Comparison of ENCODE assay signal across 8 mouse cellular contexts in genomic region chr1:191396446-191396845, GRCm38 (mm10). TPM values are rescaled to one million over a fixed set of nuclear protein-coding genes. Genes with fewer than 3 reads are reported as not detected.
DNase-seq lines count a peak whose midpoint lies in the region; ATAC-seq and TF ChIP-seq lines count a peak whose summit lies in the region.

No protein-coding gene starts in this region.

- H3K9ac ChIP-seq in embryonic facial prominence, embryonic 14.5 days (ENCODE audit: low read depth, low read length), result peak overlapping the region; percentile 91
- H3K9ac ChIP-seq in limb, embryonic 13.5 days, result peak overlapping the region; percentile 88
- H3K9ac ChIP-seq in midbrain, embryonic 13.5 days (replicated peaks), result peak overlapping the region; percentile 71

- WGBS in embryonic facial prominence, embryonic 14.5 days, result 0% methylated on average over 9 of the region's 74 CpGs
- WGBS in limb, embryonic 13.5 days, result 1% methylated on average over 59 of the region's 74 CpGs
- under 1% methylated on average over 53 of the region's 74 CpGs for WGBS in midbrain, embryonic 13.5 days

- TF ChIP-seq CTCF in E14TG2a.4 (conservative IDR thresholded peaks at IDR 0.05; ENCODE audit: low read length), result no peak

- H3K4me2 ChIP-seq in embryonic facial prominence, embryonic 14.5 days (ENCODE audit: low read depth, low read length), result peak overlapping the region; percentile 61
- peak overlapping the region; percentile 84 for H3K4me2 ChIP-seq in limb, embryonic 13.5 days (replicated peaks)
- peak overlapping the region; percentile 73 for H3K4me2 ChIP-seq in midbrain, embryonic 13.5 days (replicated peaks)

- peak; percentile 77 for DNase-seq in embryo, embryonic 11 days
- no peak for DNase-seq in embryo, embryonic 9.5 days (ENCODE audit: extremely low spot score)
- peak; percentile 53 for DNase-seq in embryonic facial prominence, embryonic 14.5 days (ENCODE audit: low spot score)
- DNase-seq in heart, postnatal 4 days, result peak; percentile 68
- DNase-seq in thymus, postnatal 0 days (ENCODE audit: low spot score), result peak; percentile 61

- ATAC-seq in embryonic facial prominence, embryonic 14.5 days (ENCODE audit: low read depth), result peak; percentile 10
- ATAC-seq in limb, embryonic 13.5 days (ENCODE audit: low FRiP score, low read depth), result peak; percentile 16; the same call in 1 of the 2 replicates
- ATAC-seq in midbrain, embryonic 13.5 days, result peak; percentile 2; the same call in 1 of the 2 replicates

- H3K27me3 ChIP-seq in E14TG2a.4 (ENCODE audit: insufficient read depth, low read length), result no peaks in the 10 kb centered on the region
- H3K27me3 ChIP-seq in embryonic facial prominence, embryonic 14.5 days (replicated peaks; ENCODE audit: control insufficient read depth, insufficient read depth, low read length), result no peaks in the 10 kb centered on the region
- no peaks in the 10 kb centered on the region for H3K27me3 ChIP-seq in limb, embryonic 13.5 days
- H3K27me3 ChIP-seq in midbrain, embryonic 13.5 days, result peaks cover 18% of the 10 kb centered on the region

- peak overlapping the region; percentile 93 for H3K4me3 ChIP-seq in E14TG2a.4 (replicated peaks; ENCODE audit: low read length)
- peak overlapping the region; percentile 62 for H3K4me3 ChIP-seq in embryonic facial prominence, embryonic 14.5 days (ENCODE audit: low read depth, low read length)
- peak overlapping the region; percentile 77 for H3K4me3 ChIP-seq in limb, embryonic 13.5 days
- peak overlapping the region; percentile 70 for H3K4me3 ChIP-seq in midbrain, embryonic 13.5 days (replicated peaks)

- no peaks in the 10 kb centered on the region for H3K36me3 ChIP-seq in E14TG2a.4 (ENCODE audit: insufficient read depth, low read length)
- H3K36me3 ChIP-seq in embryonic facial prominence, embryonic 14.5 days (ENCODE audit: control insufficient read depth, insufficient read depth, low read length), result no peaks in the 10 kb centered on the region
- no peaks in the 10 kb centered on the region for H3K36me3 ChIP-seq in limb, embryonic 13.5 days
- no peaks in the 10 kb centered on the region for H3K36me3 ChIP-seq in midbrain, embryonic 13.5 days

- H3K4me1 ChIP-seq in E14TG2a.4 (replicated peaks; ENCODE audit: low read depth, low read length), result peaks cover 39% of the 10 kb centered on the region
- peaks cover 16% of the 10 kb centered on the region for H3K4me1 ChIP-seq in embryonic facial prominence, embryonic 14.5 days (ENCODE audit: control insufficient read depth, insufficient read depth, low read length)
- H3K4me1 ChIP-seq in limb, embryonic 13.5 days, result peaks cover 18% of the 10 kb centered on the region; the same call in 1 of the 2 replicates
- peaks cover 11% of the 10 kb centered on the region for H3K4me1 ChIP-seq in midbrain, embryonic 13.5 days (replicated peaks)

- no peaks in the 10 kb centered on the region for H3K9me3 ChIP-seq in E14TG2a.4 (ENCODE audit: low read length)
- H3K9me3 ChIP-seq in embryonic facial prominence, embryonic 14.5 days (ENCODE audit: control insufficient read depth, low read length), result no peaks in the 10 kb centered on the region
- H3K9me3 ChIP-seq in limb, embryonic 13.5 days, result no peaks in the 10 kb centered on the region
- no peaks in the 10 kb centered on the region for H3K9me3 ChIP-seq in midbrain, embryonic 13.5 days

- H3K27ac ChIP-seq in embryonic facial prominence, embryonic 14.5 days (replicated peaks; ENCODE audit: low read depth, low read length), result peak overlapping the region; percentile 95
- H3K27ac ChIP-seq in limb, embryonic 13.5 days, result peak overlapping the region; percentile 92
- H3K27ac ChIP-seq in midbrain, embryonic 13.5 days, result peak overlapping the region; percentile 79

RNA-seq across cellular contexts. Expression of gene Ppp2r5a, which starts 6.6 kb away (rescaled TPM):
- polyA plus RNA-seq in embryonic facial prominence, embryonic 14.5 days (2014; fragmentation: Nextera tagmentation; extraction: Ambion mirVana), result 27.3 and 34.6 TPM in 2 replicates
- 10 to 100 TPM; 90.7 to 95.0 TPM for total RNA-seq in heart, postnatal 4 days (2021)
- polyA plus RNA-seq in limb, embryonic 13.5 days (2015; fragmentation: Nextera tagmentation; extraction: Ambion mirVana), result 11.8 and 12.4 TPM in 2 replicates
- 6.3 and 7.3 TPM in 2 replicates for polyA plus RNA-seq in midbrain, embryonic 13.5 days (2015; fragmentation: Nextera tagmentation; extraction: Ambion mirVana)
- 64.4 and 79.1 TPM in 2 replicates for polyA plus RNA-seq in thymus, postnatal 0 days (2015; fragmentation: Nextera tagmentation; extraction: Ambion mirVana)
